Mouse (Mus musculus) intestine, embryonic 14.5 days (tissue): ENCODE measurements around the gene Cmss1. TPM values are rescaled to one million over a fixed set of nuclear protein-coding genes. Genes with fewer than 3 reads are reported as not detected.

ENCODE experiments used
- ATAC-seq: fragments of 200-750 bp; cut with Nextera tagmentation; replicated peaks from 2 replicates; pipeline ENCODE4 v1.8.0; 2017; ENCODE audit warnings: low read depth, moderate number of reproducible peaks, moderate TSS enrichment, moderate library complexity; ENCODE audit not compliant: low FRiP score, low TSS enrichment
- DNase-seq: peaks from one replicate; pipeline ENCODE4 v3.0.0-alpha.2; 2018; ENCODE audit warnings: low spot score
- H3K27ac ChIP-seq: fragments of 300-500 bp; sonication (generic); 2 replicates; pipeline ENCODE4 v1.5.1; 2014; ENCODE audit warnings: low read depth, mild to moderate bottlenecking, control low read depth
- H3K27me3 ChIP-seq: fragments of 300-500 bp; sonication (generic); replicated peaks from 2 replicates; pipeline ENCODE4 v1.6.1; 2014; ENCODE audit warnings: low read length, control low read depth; ENCODE audit not compliant: control insufficient read depth, insufficient read depth
- H3K36me3 ChIP-seq: fragments of 300-500 bp; sonication (generic); 2 replicates; pipeline ENCODE4 v1.6.1; 2014; ENCODE audit warnings: low read length, control low read depth; ENCODE audit not compliant: control insufficient read depth, insufficient read depth
- H3K4me1 ChIP-seq: fragments of 300-500 bp; sonication (generic); replicated peaks from 2 replicates; pipeline ENCODE4 v1.6.1; 2014; ENCODE audit warnings: low read length, control low read depth, mixed read lengths; ENCODE audit not compliant: control insufficient read depth, insufficient read depth
- H3K4me2 ChIP-seq: fragments of 300-500 bp; sonication (generic); 2 replicates; pipeline ENCODE4 v1.6.1; 2014; ENCODE audit warnings: low read length
- H3K4me3 ChIP-seq: fragments of 300-500 bp; sonication (generic); 2 replicates; pipeline ENCODE4 v1.5.1; 2014; ENCODE audit warnings: low read depth, low read length, control low read depth, mixed read lengths
- H3K9ac ChIP-seq: fragments of 300-500 bp; sonication (generic); 2 replicates; pipeline ENCODE4 v1.6.1; 2014; ENCODE audit warnings: mild to moderate bottlenecking, low read length
- H3K9me3 ChIP-seq: fragments of 300-500 bp; sonication (generic); 2 replicates; pipeline ENCODE4 v1.6.1; 2016; ENCODE audit warnings: low read length, control low read depth; ENCODE audit not compliant: control insufficient read depth
- WGBS: fragments of 180-500 bp; shearing (Covaris S2); extraction: QIAGEN DNeasy Blood & Tissue Kit; methylation state at CpG from one replicate; pipeline ENCODE4 v1.1.7; 2014; 5-methylcytosine and 5-hydroxymethylcytosine counted together
- polyA plus RNA-seq: library from polyadenylated mRNA; unstranded; fragments of >200 nt; fragmentation: Nextera tagmentation; extraction: Ambion mirVana; gene quantifications from 2 replicates; pipeline ENCODE4 v1.2.1, GENCODE M21; 2014

The Cmss1 gene
- polyA plus RNA-seq, 1 experiment from 2014 or later, result 56.0 TPM

GRCm38 (mm10) chr16:57366941-57367694, 239.5 kb downstream of the Cmss1 start:
- Histone ChIP-seq H3K27me3 (no peaks in the 10 kb centered on the region), H3K9ac (no peak overlapping the region), H3K9me3 (no peaks in the 10 kb centered on the region), H3K4me3 (no peak overlapping the region), H3K27ac (peak overlapping the region; percentile 47), H3K36me3 (no peaks in the 10 kb centered on the region), H3K4me2 (no peak overlapping the region), H3K4me1 (peaks cover 17% of the 10 kb centered on the region)
- DNase-seq (peak; percentile 58), ATAC-seq (no peak)
- 19% methylated on average over 18 of the region's 18 CpGs for WGBS

- Histone ChIP-seq H3K36me3 (no peaks in the 10 kb centered on the region), H3K9me3 (no peaks in the 10 kb centered on the region), H3K27me3 (no peaks in the 10 kb centered on the region), H3K4me3 (no peak overlapping the region), H3K4me1 (peaks cover 17% of the 10 kb centered on the region), H3K9ac (no peak overlapping the region), H3K27ac (0 out of 2 replicates have a peak overlapping the region, but pooled peaks have one; percentile 5), H3K4me2 (no peak overlapping the region)
- DNase-seq (peak; percentile 51), ATAC-seq (no peak)
- WGBS, result 37% methylated on average over 6 of the region's 6 CpGs
These were observed 240.5 kb downstream of the Cmss1 start for GRCm38 (mm10) chr16:57366141-57366540.

GRCm38 (mm10) chr16:57364498-57364897, 242.2 kb downstream of the Cmss1 start:
- Histone ChIP-seq H3K27me3 (no peaks in the 10 kb centered on the region), H3K4me1 (peaks cover 17% of the 10 kb centered on the region), H3K4me2 (no peak overlapping the region), H3K36me3 (no peaks in the 10 kb centered on the region), H3K27ac (no peak overlapping the region), H3K9me3 (no peaks in the 10 kb centered on the region), H3K4me3 (no peak overlapping the region), H3K9ac (no peak overlapping the region)
- ATAC-seq (no peak), DNase-seq (peak; percentile 33)
- 66% methylated on average over 7 of the region's 7 CpGs for WGBS

DNA sequence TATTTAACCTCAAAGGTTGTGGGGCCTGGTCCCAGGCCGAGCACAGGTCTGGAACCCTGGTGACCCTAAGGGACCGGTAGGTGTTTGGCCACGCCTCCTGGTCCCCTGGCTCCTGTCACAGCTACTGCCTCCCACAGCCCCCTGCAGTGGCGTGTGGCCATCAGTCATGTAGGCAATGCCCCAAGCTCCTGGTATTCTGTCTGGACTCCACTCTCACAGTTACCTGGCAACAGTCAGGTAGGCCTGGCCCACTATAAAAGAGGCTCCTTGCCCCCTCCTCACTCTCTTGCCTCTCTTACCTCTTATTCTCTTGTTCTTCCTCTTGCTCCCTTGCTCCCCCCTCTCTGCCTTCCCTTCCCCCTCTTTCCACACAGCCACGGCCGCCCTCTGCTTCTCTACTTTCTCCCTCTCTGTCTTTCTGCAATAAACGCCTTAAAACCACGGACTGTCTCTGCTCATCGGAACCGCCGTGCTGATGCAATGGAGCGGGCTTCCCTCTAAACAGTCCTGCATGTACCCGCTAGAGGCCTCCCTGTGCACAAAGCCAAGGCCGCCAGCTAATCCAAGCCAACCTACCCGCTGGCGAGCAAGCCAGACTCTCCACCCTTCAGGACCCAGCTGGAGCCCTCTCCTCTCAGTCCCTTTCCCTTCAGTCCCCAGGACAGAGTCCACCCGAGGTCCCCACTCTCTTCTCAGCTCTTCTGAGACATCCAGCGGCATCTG, 243.8 kb downstream of the Cmss1 start:
- Histone ChIP-seq H3K9ac (no peak overlapping the region), H3K4me3 (no peak overlapping the region), H3K36me3 (no peaks in the 10 kb centered on the region), H3K9me3 (no peaks in the 10 kb centered on the region), H3K4me1 (peaks cover 15% of the 10 kb centered on the region), H3K4me2 (peak overlapping the region; percentile 23; the same call in 1 of the 2 replicates), H3K27me3 (no peaks in the 10 kb centered on the region), H3K27ac (no peak overlapping the region)
- peak; percentile 62 for DNase-seq
- ATAC-seq, result no peak; the same call in 1 of the 2 replicates
- WGBS, result 39% methylated on average over 18 of the region's 18 CpGs

DNA sequence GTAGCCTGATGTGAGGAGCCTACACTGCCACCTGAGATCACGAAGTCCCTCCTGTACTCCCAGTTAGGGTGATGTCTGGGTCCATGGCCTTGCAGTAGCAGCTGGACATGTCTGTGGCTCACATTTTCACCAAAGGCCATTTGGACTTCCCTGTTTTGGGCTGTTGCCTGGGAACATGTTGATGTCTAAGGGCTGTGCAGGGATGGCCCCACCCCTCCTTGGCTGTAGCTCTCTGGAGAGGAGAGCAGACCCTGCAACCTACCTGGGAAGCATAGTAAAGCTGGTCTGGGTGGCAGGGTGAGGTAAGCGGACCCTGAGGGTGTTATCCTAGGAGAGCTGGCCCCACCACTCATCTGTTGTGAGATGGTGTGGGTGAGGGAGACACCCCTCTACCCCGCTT, 245.9 kb downstream of the Cmss1 start:
- H3K36me3 ChIP-seq, result no peaks in the 10 kb centered on the region
- DNase-seq (peak; percentile 4), ATAC-seq (no peak)
- H3K4me3 ChIP-seq, result no peak overlapping the region
- no peak overlapping the region for H3K4me2 ChIP-seq
- H3K9me3 ChIP-seq, result no peaks in the 10 kb centered on the region
- no peak overlapping the region for H3K27ac ChIP-seq
- 0 out of 2 replicates have a peak, but pooled peaks cover 3% of the 10 kb centered on the region for H3K4me1 ChIP-seq
- no peak overlapping the region for H3K9ac ChIP-seq
- WGBS, result 96% methylated on average over 3 of the region's 3 CpGs
- no peaks in the 10 kb centered on the region for H3K27me3 ChIP-seq

GRCm38 (mm10) chr16:57359251-57359650, 247.4 kb downstream of the Cmss1 start:
- no peaks in the 10 kb centered on the region for H3K36me3 ChIP-seq

GRCm38 (mm10) chr16:57357011-57357410, 249.7 kb downstream of the Cmss1 start:
- Histone ChIP-seq H3K27ac (no peak overlapping the region), H3K4me2 (no peak overlapping the region), H3K4me1 (0 out of 2 replicates have a peak, but pooled peaks cover 3% of the 10 kb centered on the region), H3K36me3 (no peaks in the 10 kb centered on the region), H3K27me3 (no peaks in the 10 kb centered on the region), H3K4me3 (no peak overlapping the region), H3K9ac (no peak overlapping the region), H3K9me3 (no peaks in the 10 kb centered on the region)
- WGBS, result 85% methylated on average over 6 of the region's 6 CpGs
- DNase-seq, result no peak
- ATAC-seq, result no peak

More at GRCm38 (mm10) chr16:57359251-57359650, 247.4 kb downstream of the Cmss1 start:
- H3K4me1 ChIP-seq, result 0 out of 2 replicates have a peak, but pooled peaks cover 3% of the 10 kb centered on the region
- H3K4me3 ChIP-seq, result no peak overlapping the region
- WGBS, result 93% methylated on average over 10 of the region's 10 CpGs
- no peak overlapping the region for H3K4me2 ChIP-seq
- no peak for ATAC-seq
- peak; percentile 31 for DNase-seq
- H3K27me3 ChIP-seq, result no peaks in the 10 kb centered on the region
- H3K9ac ChIP-seq, result no peak overlapping the region
- H3K9me3 ChIP-seq, result no peaks in the 10 kb centered on the region
- no peak overlapping the region for H3K27ac ChIP-seq

DNA sequence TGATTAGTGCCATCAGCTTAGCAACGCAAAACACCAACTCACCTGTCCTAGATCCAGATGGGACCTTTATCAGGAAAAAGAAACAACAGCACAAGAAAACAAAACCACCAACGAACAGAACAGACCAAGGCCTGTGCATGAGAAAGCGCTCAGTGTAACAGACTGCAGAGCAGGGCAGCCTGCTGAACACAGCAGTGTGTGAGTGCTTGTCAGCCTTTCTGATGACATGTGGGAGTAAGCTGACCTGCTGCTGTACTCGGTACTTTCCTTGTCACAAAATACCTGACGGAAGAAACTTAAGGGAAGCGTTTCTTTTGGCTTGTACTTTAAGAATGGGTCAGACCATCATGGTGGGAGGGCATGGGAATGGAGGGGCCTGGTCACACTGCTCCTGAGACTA, 250.2 kb downstream of the Cmss1 start:
- H3K4me1 ChIP-seq, result 0 out of 2 replicates have a peak, but pooled peaks cover 3% of the 10 kb centered on the region
- H3K27me3 ChIP-seq, result no peaks in the 10 kb centered on the region
- ATAC-seq (no peak), DNase-seq (peak; percentile 16)
- H3K27ac ChIP-seq, result no peak overlapping the region
- 82% methylated on average over 6 of the region's 6 CpGs for WGBS
- no peaks in the 10 kb centered on the region for H3K9me3 ChIP-seq
- no peak overlapping the region for H3K4me2 ChIP-seq
- H3K9ac ChIP-seq, result no peak overlapping the region
- no peak overlapping the region for H3K4me3 ChIP-seq
- H3K36me3 ChIP-seq, result no peaks in the 10 kb centered on the region
